8 mouse cellular contexts compared by ENCODE assay signal in genomic region chr6:114875018-114875558, GRCm38 (mm10).
A peak's percentile ranks its signal among the peaks of the same experiment; 100 is the strongest.
DNase-seq lines count a peak whose midpoint lies in the region; ATAC-seq and TF ChIP-seq lines count a peak whose summit lies in the region.

No protein-coding gene starts in this region.

- H3K27me3 ChIP-seq in erythroblast, embryonic 14.5 days (ENCODE audit: control insufficient read depth) = no peaks in the 10 kb centered on the region
- H3K27me3 ChIP-seq in heart, embryonic 12.5 days (replicated peaks) = no peaks in the 10 kb centered on the region
- no peaks in the 10 kb centered on the region for H3K27me3 ChIP-seq in kidney, embryonic 16.5 days (ENCODE audit: insufficient read depth, low read length)
- no peaks in the 10 kb centered on the region for H3K27me3 ChIP-seq in liver, adult 2 months (ENCODE audit: control insufficient read depth, insufficient read depth, low read length)

- no peak for TF ChIP-seq POLR2A in liver, adult 2 months (IDR thresholded peaks at IDR 0.05; ENCODE audit: extremely low read depth, insufficient read depth, low read length)

- H3K27ac ChIP-seq in heart, embryonic 12.5 days (ENCODE audit: poor library complexity, severe bottlenecking) = peak overlapping the region; percentile 98
- H3K27ac ChIP-seq in kidney, embryonic 16.5 days (ENCODE audit: low read length) = peak overlapping the region; percentile 100
- H3K27ac ChIP-seq in liver, adult 2 months (replicated peaks; ENCODE audit: insufficient read depth, low read depth, low read length) = peak overlapping the region; percentile 90

- ATAC-seq in heart, embryonic 12.5 days (ENCODE audit: insufficient number of reproducible peaks, low FRiP score) = peak; percentile 81
- ATAC-seq in kidney, embryonic 16.5 days (ENCODE audit: low FRiP score, low TSS enrichment) = peak; percentile 88
- ATAC-seq in monocyte, adult 5-6 weeks (replicated peaks; ENCODE audit: insufficient number of reproducible peaks, low FRiP score, low TSS enrichment, poor library complexity, severe bottlenecking) = peak; percentile 77

- H3K9me3 ChIP-seq in erythroblast, embryonic 14.5 days (ENCODE audit: control insufficient read depth, low read length) = no peaks in the 10 kb centered on the region
- H3K9me3 ChIP-seq in heart, embryonic 12.5 days (replicated peaks) = no peaks in the 10 kb centered on the region
- no peaks in the 10 kb centered on the region for H3K9me3 ChIP-seq in kidney, embryonic 16.5 days (ENCODE audit: low read length)

- H3K4me2 ChIP-seq in heart, embryonic 12.5 days = peak overlapping the region; percentile 94
- H3K4me2 ChIP-seq in kidney, embryonic 16.5 days (replicated peaks; ENCODE audit: low read depth, low read length) = peak overlapping the region; percentile 92

- H3K4me3 ChIP-seq in erythroblast, embryonic 14.5 days (replicated peaks) = peak overlapping the region; percentile 66
- H3K4me3 ChIP-seq in heart, embryonic 12.5 days = peak overlapping the region; percentile 56
- H3K4me3 ChIP-seq in kidney, embryonic 16.5 days (ENCODE audit: low read length) = peak overlapping the region; percentile 55
- peak overlapping the region; percentile 54 for H3K4me3 ChIP-seq in liver, adult 2 months (ENCODE audit: insufficient read depth, low read depth, low read length)

- peak; percentile 83 for DNase-seq in CD4-positive, CD25-positive, alpha-beta regulatory T cell, adult 2 months (ENCODE audit: low read depth, low spot score)
- peak; percentile 77 for DNase-seq in brain, embryonic 18.5 days (ENCODE audit: low read depth, low spot score)
- peak; percentile 75 for DNase-seq in liver, adult 2 months (ENCODE audit: extremely low read depth, low read depth, low spot score)
- DNase-seq in spleen, postnatal 4 days (ENCODE audit: low spot score in 2 of 2) = peak; percentile 85 to 92

- WGBS in heart, embryonic 12.5 days = under 1% methylated on average over 18 of the region's 18 CpGs
- WGBS in kidney, embryonic 16.5 days = under 1% methylated on average over 18 of the region's 18 CpGs
- WGBS in liver, adult 2 months = 2% methylated on average over 18 of the region's 18 CpGs

- TF ChIP-seq CTCF in liver, adult 2 months (IDR thresholded peaks at IDR 0.05; ENCODE audit: low read depth, low read length) = no peak

- peaks cover 69% of the 10 kb centered on the region for H3K4me1 ChIP-seq in erythroblast, embryonic 14.5 days (ENCODE audit: control insufficient read depth)
- peaks cover 93% of the 10 kb centered on the region for H3K4me1 ChIP-seq in heart, embryonic 12.5 days (replicated peaks)
- H3K4me1 ChIP-seq in kidney, embryonic 16.5 days (ENCODE audit: insufficient read depth, low read length) = peaks cover 91% of the 10 kb centered on the region
- H3K4me1 ChIP-seq in liver, adult 2 months (ENCODE audit: control insufficient read depth, insufficient read depth, low read length) = peaks cover 49% of the 10 kb centered on the region

- peaks cover 3% of the 10 kb centered on the region; the same call in 1 of the 2 replicates for H3K36me3 ChIP-seq in erythroblast, embryonic 14.5 days (ENCODE audit: control insufficient read depth)
- peaks cover 17% of the 10 kb centered on the region; the same call in 1 of the 2 replicates for H3K36me3 ChIP-seq in heart, embryonic 12.5 days
- H3K36me3 ChIP-seq in kidney, embryonic 16.5 days (ENCODE audit: insufficient read depth, low read length) = peaks cover 8% of the 10 kb centered on the region; the same call in 1 of the 2 replicates
- H3K36me3 ChIP-seq in liver, adult 2 months (ENCODE audit: control insufficient read depth, insufficient read depth, low read length) = no peaks in the 10 kb centered on the region

- H3K9ac ChIP-seq in heart, embryonic 12.5 days = peak overlapping the region; percentile 84
- H3K9ac ChIP-seq in kidney, embryonic 16.5 days (replicated peaks; ENCODE audit: low read length) = peak overlapping the region; percentile 90
- H3K9ac ChIP-seq in liver, adult 2 months (ENCODE audit: low read depth, low read length) = peak overlapping the region; percentile 10

- peaks cover 53% of the 10 kb centered on the region for H3K79me2 ChIP-seq in liver, adult 2 months (ENCODE audit: control insufficient read depth, insufficient read depth, low read length)

Comparison
In these comparisons a context has a peak if more than half of its experiments do, and no peak if none do; other contexts are left out.
1. Peak in every context shown above with its lines: DNase-seq, ATAC-seq, H3K4me3 ChIP-seq and H3K27ac ChIP-seq.
2. H3K9ac ChIP-seq: peak in every context shown above with its lines; median percentile 90 in kidney, embryonic 16.5 days; 84 in heart, embryonic 12.5 days; 10 in liver, adult 2 months.